Mouse (Mus musculus): ENCODE measurements around the gene Olfr823.
"Not testable (repeated sequence)": the region's sequence is repeated elsewhere in the genome, so short reads cannot be mapped to it uniquely, and the experiment has no call there.

The Olfr823 gene

GRCm38 (mm10) chr10:130115283-130115682 is at the start of gene Olfr823:
Gene Olfr823, minus strand, starts transcription at chr10:130115383.
- DNase-seq (ENCODE audit: low spot score), result not testable (repeated sequence)

- DNase-seq (ENCODE audit: low spot score), result no peak
Observed at GRCm38 (mm10) chr10:130144121-130144520, 28.9 kb upstream of the Olfr823 start.

GRCm38 (mm10) chr10:130142481-130142880 is 27.3 kb upstream of the Olfr823 start:
- not testable (repeated sequence) for DNase-seq (ENCODE audit: low spot score)

GRCm38 (mm10) chr10:130134811-130135210 is 19.6 kb upstream of the Olfr823 start:
- DNase-seq (ENCODE audit: low spot score), result no peak

- not testable (repeated sequence) for DNase-seq (ENCODE audit: low spot score)
Observed at GRCm38 (mm10) chr10:130129900-130130299, 14.7 kb upstream of the Olfr823 start, which contains the start of gene Olfr824. Gene Olfr824, minus strand, starts transcription at chr10:130130000.

GRCm38 (mm10) chr10:130116045-130116444 is 862 bp upstream of the Olfr823 start:
- DNase-seq (ENCODE audit: low spot score), result not testable (repeated sequence)

GRCm38 (mm10) chr10:130096104-130096503 is 19.1 kb downstream of the Olfr823 start:
- DNase-seq (ENCODE audit: low spot score), result no peak

- peak; percentile 55 for DNase-seq (ENCODE audit: low spot score)
Observed at GRCm38 (mm10) chr10:130092838-130093440, 22.2 kb downstream of the Olfr823 start.

- no peak for DNase-seq (ENCODE audit: low spot score)
Observed at GRCm38 (mm10) chr10:130070910-130071309, 44.3 kb downstream of the Olfr823 start, which contains the start of gene Olfr822. Gene Olfr822, plus strand, starts transcription at chr10:130071210.

Data from urinary bladder, postnatal 14 days (tissue).